Mouse (Mus musculus): ENCODE measurements around the gene Btrc. TPM values are rescaled to one million over a fixed set of nuclear protein-coding genes. Genes with fewer than 3 reads are reported as not detected.
"Not testable (repeated sequence)": the region's sequence is repeated elsewhere in the genome, so short reads cannot be mapped to it uniquely, and the experiment has no call there.

Btrc gene
- polyA plus RNA-seq, 1 experiment from 2014 or later: 28.5 TPM

DNA sequence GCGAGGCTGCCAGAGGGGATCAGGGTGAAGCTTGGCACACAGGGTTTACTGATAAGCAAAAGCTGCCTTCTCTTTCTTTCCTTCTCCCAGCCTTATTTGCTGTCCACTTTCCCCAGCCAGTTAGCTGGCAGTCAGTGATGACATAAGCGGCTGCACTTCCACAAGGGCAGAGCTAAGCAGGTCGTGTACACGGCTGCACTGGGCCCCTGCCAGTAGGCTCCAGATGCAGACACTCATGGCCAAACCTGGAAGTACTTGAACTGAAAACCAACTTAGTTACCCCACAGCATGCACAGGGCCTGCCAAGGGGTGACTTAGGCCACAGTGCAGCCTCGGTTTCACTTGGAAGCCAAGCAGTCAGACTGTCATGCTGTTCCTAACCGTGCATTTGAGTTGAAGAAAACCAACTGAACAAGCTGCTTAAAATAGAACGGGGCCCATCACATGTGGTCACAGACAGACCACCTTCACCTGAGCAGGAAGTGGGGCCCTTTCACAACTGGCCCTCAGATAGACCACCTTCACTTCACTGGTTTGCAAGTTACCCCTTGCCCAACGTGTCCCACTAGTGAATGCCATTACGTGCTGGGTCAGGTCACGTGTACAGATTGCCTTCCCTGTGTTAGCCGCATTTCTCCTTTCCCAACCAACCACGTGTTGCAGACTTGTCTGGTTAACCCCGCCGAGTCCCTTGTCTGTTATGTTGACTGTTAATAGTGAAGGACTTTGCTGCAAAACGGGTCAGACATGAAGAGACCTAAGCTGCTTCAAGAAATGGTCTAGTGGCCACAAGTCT lies 166.9 kb downstream of the Btrc start:
- DNase-seq (ENCODE audit: low spot score): peak; percentile 56

DNA sequence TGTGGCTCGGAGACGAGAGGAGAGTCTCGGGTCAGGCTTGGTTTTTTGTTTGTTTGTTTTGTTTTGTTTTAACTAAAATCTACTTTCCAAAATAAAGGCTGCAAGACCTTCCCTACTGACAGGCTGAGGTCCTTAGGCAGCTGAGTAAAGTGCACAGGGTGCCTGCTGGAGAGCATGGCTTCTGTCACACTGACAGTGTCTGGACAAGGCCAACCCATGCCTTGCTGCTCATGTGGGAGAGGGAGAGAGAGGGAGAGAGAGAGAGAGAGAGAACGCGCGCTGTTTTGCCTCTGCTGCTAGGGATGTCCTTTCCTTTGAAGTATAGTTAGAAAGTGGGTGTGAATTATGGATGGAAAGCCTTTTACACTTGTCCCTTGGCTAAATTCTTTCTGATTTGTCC lies 168.0 kb downstream of the Btrc start:
- DNase-seq (ENCODE audit: low spot score): no peak

DNA sequence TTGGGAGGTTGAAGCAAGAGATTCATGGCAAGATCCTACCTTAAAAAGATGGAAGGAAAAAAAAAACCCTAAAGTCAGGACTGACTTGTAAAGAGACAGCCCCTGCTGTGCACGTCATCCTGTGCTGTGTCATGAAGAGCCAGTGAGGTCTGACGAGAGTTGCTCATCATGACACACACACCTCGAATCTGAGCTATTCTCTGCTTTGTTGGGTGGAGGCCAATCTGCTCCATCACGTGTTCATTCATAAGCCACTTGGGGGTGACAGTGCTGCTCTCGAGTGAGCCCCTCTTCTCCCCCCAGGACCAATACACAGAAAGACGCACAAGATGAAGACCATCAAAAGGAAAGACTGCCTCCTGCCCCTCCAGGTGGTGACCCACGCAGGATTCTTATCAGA lies 170.1 kb downstream of the Btrc start:
- no peak for DNase-seq (ENCODE audit: low spot score)

DNA sequence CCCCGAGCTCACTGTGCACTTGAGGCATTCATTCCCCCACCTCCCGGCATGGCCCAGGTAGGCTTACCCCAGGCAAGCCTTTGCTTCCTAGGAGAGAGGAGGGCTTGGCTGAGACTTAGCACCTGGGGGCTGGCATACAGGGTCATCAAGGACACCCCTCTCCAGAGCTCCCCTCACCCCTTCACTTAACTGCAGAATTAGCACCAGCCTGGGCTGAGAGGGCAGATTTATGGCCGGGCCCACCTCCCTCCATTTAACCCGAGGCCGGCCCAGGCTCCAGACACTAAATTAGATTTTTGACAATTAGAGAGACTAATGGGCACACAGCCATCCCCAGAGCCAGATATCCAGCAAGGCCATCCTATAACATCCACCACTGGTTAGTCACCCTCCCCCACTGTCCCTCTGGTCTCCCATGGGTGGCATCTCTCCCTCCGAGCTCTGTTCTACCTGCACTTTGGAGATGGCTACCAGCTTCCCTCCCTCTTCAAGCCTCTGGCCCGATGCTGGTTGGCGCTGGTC lies 171.7 kb downstream of the Btrc start:
- no peak for DNase-seq (ENCODE audit: low spot score)

DNA sequence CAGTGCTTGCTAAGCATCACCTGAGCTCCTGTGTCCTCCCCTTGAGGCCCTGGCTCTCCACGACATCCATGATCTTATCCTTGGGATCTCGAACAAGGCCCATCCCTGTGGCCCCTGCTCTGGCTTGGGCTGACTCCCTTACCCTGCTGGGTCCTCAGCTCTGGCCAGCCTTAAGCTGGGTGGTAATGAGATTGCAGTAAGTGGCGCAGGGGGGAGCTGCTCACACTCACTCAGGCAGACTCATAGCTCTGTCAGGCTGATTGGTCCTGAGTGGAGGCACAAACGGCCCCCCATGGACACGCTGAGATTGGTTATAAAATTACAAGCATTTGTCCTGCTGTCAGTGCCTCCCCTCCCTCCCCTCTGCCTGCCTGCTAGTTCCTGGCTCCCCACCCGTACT lies 172.4 kb downstream of the Btrc start:
- no peak for DNase-seq (ENCODE audit: low spot score)

DNA sequence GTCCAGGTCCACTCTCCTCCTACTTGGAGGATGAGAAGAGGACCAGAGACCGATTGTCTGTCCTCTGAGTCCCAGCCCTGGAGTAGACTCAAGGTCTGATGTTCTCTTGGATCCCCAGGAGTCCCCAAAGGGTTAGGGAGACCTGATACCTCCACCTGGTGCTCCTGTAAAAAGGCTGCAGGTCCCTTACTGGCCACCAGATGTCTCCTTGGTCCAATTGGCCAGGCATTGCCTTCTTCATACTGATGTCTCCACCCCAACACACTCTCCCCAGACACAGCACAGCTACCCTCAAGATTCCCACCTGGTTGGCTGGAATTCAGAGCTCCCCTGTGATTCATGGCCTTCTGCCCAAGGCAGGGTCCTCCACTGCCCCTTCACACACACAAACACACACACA lies 174.0 kb downstream of the Btrc start:
- DNase-seq (ENCODE audit: low spot score): peak; percentile 60

DNA sequence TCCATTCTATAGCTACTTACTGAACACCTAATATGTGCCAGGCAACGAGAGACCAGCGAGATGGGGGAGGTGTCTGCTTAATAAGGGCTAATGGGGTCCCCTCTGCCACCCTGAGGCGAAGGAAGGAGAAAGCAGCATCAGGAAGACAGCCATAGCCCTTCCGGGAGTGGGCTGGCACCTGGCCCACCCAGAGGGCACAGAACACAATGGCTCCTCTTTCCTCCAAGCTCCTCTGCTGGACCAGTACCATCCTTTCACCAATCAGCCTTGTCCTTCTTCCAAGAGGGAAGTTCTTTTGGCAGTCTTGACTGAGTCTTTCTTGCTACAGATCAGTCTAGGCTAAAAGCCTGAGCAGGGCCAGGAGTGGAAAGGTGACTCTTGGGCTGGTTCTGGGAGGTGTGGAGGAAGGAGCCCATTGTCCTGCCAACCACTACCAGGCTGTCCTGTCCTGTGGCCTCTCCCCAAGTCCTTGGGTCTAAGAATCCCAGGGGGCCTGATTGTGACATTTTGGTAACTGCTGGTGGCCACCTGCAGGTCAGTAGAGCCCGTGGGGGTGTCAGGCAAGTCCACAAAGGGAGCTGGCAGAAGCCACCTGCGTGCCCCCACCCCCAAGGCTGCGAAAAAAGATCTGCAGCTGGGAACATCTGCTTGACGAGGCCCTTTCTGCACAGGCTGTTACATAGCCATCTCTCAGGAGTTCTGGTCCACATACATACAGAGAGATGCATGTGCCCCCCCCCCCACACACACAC lies 177.3 kb downstream of the Btrc start:
- DNase-seq (ENCODE audit: low spot score): peak; percentile 55

DNA sequence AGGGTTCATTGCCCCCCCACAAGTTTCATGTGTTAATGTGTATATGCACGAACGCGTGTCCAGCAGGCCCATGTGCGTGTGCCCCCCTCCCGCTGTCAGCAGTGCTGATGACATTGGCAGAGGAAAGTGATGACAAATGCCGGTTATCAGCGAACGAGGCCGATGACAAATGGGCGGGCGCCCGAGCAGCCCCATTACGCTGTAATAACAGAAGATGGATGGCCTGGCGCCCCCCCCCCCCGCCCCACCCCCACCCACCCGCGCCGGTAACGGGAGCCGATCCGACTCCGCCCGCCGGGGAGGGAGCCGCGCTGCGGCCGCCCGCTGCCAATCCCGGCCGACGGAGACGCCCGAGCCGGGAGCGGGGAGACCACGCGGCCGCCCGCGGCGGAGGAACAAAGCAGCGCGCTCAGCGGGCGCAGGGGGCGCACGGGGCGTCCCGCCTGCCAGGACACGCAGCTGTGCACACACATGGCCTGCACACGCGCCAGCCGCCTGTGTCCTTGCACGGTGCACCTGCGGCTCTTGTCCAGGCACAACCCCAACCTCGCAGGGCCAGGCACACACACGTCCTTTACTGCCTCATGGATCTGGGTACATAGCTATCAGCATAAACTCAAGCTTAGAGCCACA lies 178.0 kb downstream of the Btrc start:
- DNase-seq (ENCODE audit: low spot score): peak; percentile 69

DNA sequence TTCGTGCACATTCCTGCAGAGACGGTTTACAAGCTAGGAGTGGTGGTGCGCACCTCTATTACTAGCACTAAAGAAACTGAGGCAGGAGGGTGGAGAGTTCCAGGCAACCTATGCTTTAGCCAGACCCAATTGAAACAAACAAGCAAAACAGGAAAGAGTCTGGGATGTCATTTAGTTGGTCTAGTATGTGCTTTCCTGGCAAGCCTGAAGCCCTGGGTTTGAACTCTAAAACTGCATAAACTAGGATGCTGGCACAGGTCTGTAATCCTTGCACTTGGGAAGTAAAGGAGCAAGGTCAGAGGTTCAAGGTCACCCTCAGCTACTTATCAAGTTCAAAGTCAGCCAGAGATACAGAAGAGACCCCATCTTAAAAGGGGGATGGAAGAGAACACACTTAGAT lies 178.5 kb downstream of the Btrc start:
- DNase-seq (ENCODE audit: low spot score): no peak

DNA sequence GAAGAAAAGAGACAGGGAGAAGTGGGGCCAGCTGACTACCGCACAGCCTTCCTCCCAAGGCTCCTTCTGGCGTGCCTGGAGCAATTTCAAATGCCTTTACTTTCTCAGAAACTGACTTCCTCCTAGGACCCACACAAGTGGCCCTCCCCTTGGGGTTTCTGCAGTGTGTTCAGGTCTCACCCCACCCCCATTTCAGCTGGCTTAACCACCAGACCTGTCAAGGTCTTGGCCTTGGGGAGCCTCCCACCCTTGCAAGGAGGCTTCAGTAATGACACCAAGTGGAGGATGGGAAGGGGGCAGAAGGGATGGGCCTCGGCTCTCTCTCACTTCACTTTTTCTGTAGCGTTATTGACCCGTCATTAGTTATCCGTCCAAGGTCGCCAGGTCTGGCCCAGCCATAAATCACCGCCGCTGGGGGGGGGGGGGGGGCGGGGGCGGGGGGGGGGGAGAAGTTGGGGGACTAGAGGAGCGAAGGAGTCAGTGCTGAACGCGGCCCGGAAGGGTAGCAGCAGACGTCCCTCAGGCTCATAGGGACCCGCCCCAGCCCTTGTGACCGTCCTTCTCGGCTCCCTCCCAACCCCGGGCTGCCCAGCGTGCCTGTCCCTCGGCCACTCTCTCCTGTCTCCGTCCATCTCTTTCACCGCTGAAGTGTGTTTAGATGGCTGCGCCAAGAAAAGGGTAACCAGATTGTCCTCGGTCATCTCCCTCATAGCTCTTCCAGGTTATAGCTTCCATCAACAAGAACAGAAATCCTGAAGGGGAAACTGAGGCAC lies 180.8 kb downstream of the Btrc start:
- DNase-seq (ENCODE audit: low spot score): peak; percentile 67

DNA sequence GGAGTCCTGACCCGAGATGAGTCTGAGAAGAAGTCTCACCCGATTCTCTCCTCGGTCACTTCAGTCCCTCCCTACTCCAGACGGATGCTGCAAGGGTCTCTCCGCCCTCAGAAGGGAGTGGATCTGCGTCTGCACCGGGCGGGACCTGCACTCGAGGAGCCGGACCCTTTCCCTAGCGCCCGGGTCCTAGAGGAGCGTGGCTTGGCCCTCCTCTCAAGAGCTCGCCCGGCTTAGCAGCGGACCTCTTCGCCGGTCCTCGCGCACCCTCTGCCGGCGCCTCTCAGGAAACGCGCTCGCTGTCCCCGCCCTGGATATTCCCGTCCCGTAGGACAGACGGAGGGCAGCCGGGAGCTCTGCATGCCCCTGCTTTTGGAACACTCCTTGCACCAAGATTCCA lies 181.4 kb downstream of the Btrc start:
- DNase-seq (ENCODE audit: low spot score): peak; percentile 79

DNA sequence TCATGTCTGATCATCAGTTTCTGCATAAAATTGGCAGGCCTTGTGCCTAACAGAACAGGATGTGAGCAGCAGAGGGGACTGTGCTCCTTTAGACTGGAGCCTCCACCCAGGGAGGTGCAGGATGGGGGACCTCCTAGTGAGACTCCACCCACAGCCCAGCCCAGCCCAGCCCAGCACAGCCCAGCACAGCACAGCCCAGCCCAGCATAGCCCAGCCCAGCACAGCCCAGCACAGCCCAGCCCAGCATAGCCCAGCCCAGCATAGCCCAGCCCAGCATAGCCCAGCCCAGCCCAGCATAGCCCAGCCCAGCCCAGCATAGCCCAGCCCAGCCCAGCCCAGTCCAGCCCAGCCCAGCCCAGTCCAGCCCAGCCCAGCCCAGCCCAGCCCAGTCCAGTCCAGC lies 184.7 kb downstream of the Btrc start:
- DNase-seq (ENCODE audit: low spot score): not testable (repeated sequence)

DNA sequence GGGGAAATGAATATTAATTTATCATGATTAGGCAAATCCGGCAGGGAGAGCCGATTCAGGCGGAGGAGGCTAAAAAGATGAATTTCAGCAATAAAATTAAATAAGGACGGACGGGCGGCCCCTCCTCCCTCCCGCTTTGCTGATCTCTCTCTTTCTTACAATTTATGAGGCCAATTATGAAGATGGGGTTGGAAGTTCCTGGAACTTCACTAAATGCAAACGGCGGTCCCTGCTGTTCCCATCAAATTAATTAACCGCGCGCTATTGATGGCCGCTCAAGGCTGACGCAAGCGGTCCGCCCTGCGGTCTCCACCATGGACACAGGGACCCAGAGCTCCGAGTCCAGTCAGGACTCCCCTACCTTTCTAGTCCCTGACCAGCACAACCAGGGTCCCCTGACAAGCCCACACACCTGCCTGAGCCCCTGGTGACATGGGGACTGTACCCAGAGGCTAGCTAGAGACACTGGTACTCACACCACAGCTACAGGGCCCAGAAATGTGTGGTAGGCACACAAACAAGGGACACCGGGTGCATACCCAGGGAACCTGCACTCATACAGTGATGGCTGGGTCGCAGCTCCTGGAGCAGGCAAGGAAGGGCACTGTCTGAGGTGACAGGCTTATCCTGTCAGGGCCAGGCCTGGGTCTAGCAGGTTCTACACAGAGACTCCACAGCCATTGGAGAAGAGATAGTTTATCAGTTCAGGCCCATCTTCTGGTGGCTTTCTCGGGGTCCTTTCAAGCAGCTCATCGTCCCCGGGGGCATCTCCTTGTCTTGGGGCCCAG lies 185.8 kb downstream of the Btrc start:
- DNase-seq (ENCODE audit: low spot score): no peak

DNA sequence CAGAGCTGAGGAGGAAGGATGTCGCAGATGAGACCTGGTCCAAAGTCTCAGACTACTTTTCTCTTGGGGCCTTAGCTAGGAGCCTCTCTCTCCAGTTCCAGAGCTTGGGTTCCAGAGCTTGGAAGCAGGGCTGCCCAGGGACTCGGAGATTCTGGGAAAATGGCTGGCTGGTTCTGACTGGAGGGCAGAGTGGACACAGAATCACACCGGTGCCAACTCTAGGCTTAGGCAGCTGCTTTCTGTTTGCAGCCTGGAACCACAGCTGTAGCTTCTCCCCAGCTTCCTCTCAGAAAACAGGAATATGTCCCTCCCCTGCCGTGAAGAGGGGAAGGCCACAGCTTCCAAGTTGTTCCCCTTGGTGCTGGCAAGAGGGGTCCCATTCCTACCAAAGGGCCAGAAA lies 186.4 kb downstream of the Btrc start:
- DNase-seq (ENCODE audit: low spot score): no peak

DNA sequence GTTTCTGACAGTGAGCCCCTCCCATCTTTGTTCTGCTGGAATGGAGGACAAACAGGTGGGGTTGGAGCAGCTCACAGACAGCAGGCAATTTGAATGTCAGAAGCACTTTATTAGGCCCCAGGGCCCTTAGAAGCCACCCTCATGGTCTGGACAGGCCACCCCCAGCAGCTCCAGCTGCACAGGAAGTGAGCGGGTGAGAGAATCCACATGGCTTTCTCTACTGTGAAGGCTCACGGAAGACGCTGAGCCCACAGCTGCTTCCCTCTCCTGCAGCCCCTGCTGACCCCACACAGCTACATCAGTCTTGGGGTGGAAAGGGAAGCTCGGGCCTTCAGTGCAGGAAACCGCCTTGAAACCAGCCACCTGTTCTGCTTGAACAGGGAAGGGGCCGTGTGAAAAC lies 188.7 kb downstream of the Btrc start:
- DNase-seq (ENCODE audit: low spot score): peak; percentile 60

DNA sequence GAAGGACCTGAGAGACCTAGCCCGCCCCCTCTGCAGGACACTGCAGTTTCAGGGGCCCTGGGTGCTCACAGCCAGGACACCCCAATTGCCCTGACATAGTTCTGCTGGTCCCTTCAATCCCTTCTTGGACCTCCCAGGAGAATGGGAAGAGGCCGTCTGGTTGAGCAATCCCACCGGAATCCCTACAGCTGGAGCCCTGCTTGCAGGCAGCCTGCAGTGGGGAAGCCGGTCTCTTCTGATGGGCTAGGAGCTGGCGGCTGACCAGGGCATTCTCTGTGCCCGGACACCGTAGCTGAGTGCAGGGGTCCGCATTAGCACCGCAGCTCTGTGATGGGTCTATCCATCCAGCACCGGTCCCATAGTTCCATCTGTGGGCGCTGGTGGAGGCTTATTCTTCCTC lies 190.6 kb downstream of the Btrc start:
- no peak for DNase-seq (ENCODE audit: low spot score)

DNA sequence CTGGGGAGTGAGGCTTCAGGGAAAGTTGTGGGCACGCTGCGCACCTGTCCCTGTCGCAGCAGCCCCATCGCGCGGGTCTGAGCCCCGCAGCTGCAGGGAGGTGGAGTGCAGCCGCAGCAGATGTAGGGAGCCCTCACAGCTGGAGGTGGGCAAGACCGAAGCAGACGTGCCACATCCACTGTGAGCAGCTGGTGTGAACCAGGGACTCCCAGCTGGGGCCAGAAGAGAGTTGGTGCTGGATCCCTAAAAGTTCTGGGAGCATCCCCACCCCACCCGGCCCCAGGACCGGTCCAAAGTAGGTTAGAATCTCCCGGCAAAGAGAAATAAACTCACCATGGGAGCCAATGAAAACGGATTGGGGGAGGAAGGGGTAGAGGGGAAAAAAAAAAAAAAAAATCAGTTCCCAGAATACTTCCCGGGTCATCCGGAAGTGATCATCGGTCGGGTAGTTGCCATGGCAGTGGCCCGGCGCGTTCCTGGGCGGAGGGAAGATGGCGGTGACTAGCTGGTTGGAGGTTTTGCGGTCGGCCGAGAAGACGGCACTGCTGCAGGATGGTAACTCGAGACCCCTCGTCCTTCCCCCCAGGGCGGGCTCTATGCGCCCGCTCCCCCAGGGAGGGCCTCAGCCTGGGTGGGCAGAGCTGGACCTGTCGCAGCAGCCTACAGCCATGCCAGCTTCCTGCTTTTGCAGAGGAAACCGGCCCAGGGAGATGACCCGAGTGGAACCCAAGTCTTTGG lies 196.8 kb downstream of the Btrc start, which contains the start of the genes Poll and Gm17018:
TSS of gene Poll (minus strand) at position 379 of the 738 bp plus-strand sequence.
TSS of gene Gm17018 (plus strand) at position 463 of the 738 bp plus-strand sequence.
- DNase-seq (ENCODE audit: low spot score): peak; percentile 89

DNA sequence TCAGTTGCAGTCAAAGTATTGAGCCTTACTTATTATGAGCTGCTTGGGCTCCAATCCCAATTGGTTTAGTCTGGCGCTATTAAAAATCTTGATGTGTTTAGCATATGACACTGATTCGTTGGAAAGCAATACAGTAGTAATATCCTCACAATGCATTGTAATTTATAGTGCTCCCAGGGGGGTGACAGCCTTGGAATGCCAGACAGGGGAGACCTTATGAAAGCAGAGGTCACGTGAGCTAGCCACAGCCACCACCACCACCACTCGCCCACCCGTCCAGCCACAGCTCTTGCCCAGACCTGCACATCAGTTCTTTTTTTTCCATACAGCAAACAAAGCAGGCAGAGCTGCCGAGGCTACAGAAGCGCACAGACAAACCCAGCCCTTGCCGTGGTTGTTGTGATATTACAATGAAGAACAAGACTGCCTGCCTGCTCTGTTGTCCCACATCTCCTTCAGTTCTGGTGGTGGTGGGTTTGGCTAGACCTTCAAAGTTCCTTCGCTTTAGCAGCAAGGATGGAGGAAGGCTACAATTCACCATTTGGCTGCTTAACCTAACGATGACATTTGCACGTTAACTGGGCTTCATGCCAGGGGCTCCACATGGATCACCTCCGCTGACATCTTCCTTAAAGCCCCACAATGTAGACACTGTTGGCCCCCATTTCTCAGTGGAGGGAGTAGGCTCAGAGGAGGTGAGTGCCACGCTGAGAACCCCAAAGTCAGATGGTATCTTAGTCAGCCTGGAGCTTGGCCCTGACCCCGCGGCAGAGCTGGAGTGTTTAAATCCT lies 202.6 kb downstream of the Btrc start:
- no peak for DNase-seq (ENCODE audit: low spot score)

DNA sequence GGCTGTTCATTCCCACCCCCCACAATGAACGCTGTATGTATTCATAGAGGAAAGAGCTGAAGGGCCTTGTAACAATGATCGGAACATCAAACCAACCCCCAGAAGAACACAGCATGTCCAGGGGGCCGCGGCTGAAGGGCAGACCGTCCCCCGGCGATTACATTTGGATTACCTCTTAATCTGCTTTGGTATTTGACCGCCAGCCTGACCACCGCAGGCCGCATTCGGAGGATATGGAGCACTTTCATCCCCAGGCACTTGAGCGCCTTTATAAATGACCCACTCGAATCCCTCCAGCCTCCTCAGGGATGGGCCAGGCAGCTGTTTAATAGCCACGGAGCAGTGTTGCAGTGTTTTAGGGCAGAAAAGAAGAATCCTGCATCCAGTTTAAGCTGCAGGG lies 203.8 kb downstream of the Btrc start:
- DNase-seq (ENCODE audit: low spot score): no peak

All from thymus, postnatal 0 days (tissue).